Mouse (Mus musculus): Measurements from ENCODE around the gene Pym1. TPM values are rescaled to one million over a fixed set of nuclear protein-coding genes. Genes with fewer than 3 reads are reported as not detected.

Gene Pym1
- total and polyA plus RNA-seq, 3 experiments: 52.8 to 84.9 (median 75.6) TPM

GRCm38 (mm10) chr10:128740296-128740695 lies 7.4 kb upstream of the Pym1 start:
- Histone ChIP-seq H3K27me3 (replicated peaks) (peaks cover 3% of the 10 kb centered on the region), H3K9me3 (replicated peaks; ENCODE audit: low read length) (no peaks in the 10 kb centered on the region), H3K4me2 (ENCODE audit: insufficient read depth, low read depth, poor library complexity, severe bottlenecking) (no peak overlapping the region), H3K4me1 (ENCODE audit: control insufficient read depth in 1 of 2, insufficient read depth in 2 of 2) (peaks cover 6 to 38% of the 10 kb centered on the region in 2 experiments; a peak in 3 of 4 replicates), H3K4me3 (replicated peaks in 1 of 3; ENCODE audit: low read depth in 2 of 3, low read length in 2 of 3, poor library complexity in 1 of 3) (no peak overlapping the region), H3K9ac (ENCODE audit: insufficient read depth, low read depth) (no peak overlapping the region), H3K79me2 (replicated peaks; ENCODE audit: control insufficient read depth, extremely low read depth, insufficient read depth, poor library complexity, severe bottlenecking) (0 out of 2 replicates have a peak, but pooled peaks cover 1% of the 10 kb centered on the region), H3K36me3 (replicated peaks in 1 of 2; ENCODE audit: control insufficient read depth in 1 of 2, insufficient read depth in 1 of 2, low read length in 1 of 2) (peaks cover 0 to 3% of the 10 kb centered on the region in 2 experiments), H3K27ac (ENCODE audit: insufficient read depth, low read depth) (no peak overlapping the region)
- DNase-seq (ENCODE audit: extremely low read depth): no peak
- dilution Hi-C loops (cut with MboI; ENCODE audit: extremely low pct_ligation_motif_present, extremely low pct_unique_long_range_greater_than_20kb, low sequenced_read_pairs) (no loop called here), in situ Hi-C loops (cut with MboI; ENCODE audit: low pct_ligation_motif_present, low pct_unique_long_range_greater_than_20kb, low sequenced_read_pairs) (no loop called here)
- no peak for TF ChIP-seq KAT2A (IDR thresholded peaks at IDR 0.05; ENCODE audit: insufficient replicate concordance, low read length)
- TF ChIP-seq MYC (IDR thresholded peaks at IDR 0.05; ENCODE audit: low read depth, low read length): no peak
- no peak for TF ChIP-seq IRF4 (IDR thresholded peaks at IDR 0.05; ENCODE audit: low read depth, low read length)
- no peak for TF ChIP-seq ELF1 (IDR thresholded peaks at IDR 0.05; ENCODE audit: low read depth, low read length)
- no peak for TF ChIP-seq MAX (IDR thresholded peaks at IDR 0.05; ENCODE audit: low read length)
- no peak for TF ChIP-seq UBTF (IDR thresholded peaks at IDR 0.05; ENCODE audit: low read depth, low read length)
- no peak for TF ChIP-seq GABPA (IDR thresholded peaks at IDR 0.05; ENCODE audit: insufficient replicate concordance, low read depth, low read length)
- no peak; the same call in 1 of the 2 replicates for TF ChIP-seq ZNF384 (IDR thresholded peaks at IDR 0.05; ENCODE audit: low read depth, low read length)
- no peak for TF ChIP-seq ZKSCAN1 (IDR thresholded peaks at IDR 0.05; ENCODE audit: borderline replicate concordance, low read depth, low read length)
- TF ChIP-seq MAZ (IDR thresholded peaks at IDR 0.05; ENCODE audit: low read depth, low read length): no peak
- no peak for TF ChIP-seq CTCF (conservative IDR thresholded peaks at IDR 0.05 in 1 of 2, IDR thresholded peaks at IDR 0.05 in 1 of 2; ENCODE audit: low read depth in 2 of 2, low read length in 2 of 2)
- no peak for TF ChIP-seq POLR2A (IDR thresholded peaks at IDR 0.05; ENCODE audit: low read depth, low read length)
- no peak for TF ChIP-seq MAFK (IDR thresholded peaks at IDR 0.05; ENCODE audit: insufficient replicate concordance, low read length)
- TF ChIP-seq MXI1 (IDR thresholded peaks at IDR 0.05; ENCODE audit: low read depth, low read length): no peak
- no peak for TF ChIP-seq ETS1 (conservative IDR thresholded peaks at IDR 0.05; ENCODE audit: low read depth, low read length)
- TF ChIP-seq ZC3H11A (IDR thresholded peaks at IDR 0.05; ENCODE audit: low read depth, low read length): no peak
- TF ChIP-seq E2F4 (IDR thresholded peaks at IDR 0.05; ENCODE audit: insufficient replicate concordance, low read depth, low read length): no peak
- TF ChIP-seq USF1 (IDR thresholded peaks at IDR 0.05; ENCODE audit: low read depth, low read length): no peak
- no peak for TF ChIP-seq JUN (IDR thresholded peaks at IDR 0.05; ENCODE audit: insufficient read depth, low read depth, low read length)

- in situ Hi-C loops (cut with MboI; ENCODE audit: low pct_ligation_motif_present, low pct_unique_long_range_greater_than_20kb, low sequenced_read_pairs): no loop called here
- Histone ChIP-seq H3K36me3 (replicated peaks in 1 of 2; ENCODE audit: control insufficient read depth in 1 of 2, insufficient read depth in 1 of 2, low read length in 1 of 2) (no peaks in the 10 kb centered on the region), H3K27ac (ENCODE audit: insufficient read depth, low read depth) (no peak overlapping the region), H3K4me2 (ENCODE audit: insufficient read depth, low read depth, poor library complexity, severe bottlenecking) (peak overlapping the region; percentile 74), H3K9me3 (replicated peaks; ENCODE audit: low read length) (no peaks in the 10 kb centered on the region), H3K4me3 (replicated peaks in 1 of 3; ENCODE audit: low read depth in 2 of 3, low read length in 2 of 3, poor library complexity in 1 of 3) (peak overlapping the region in 2 of 3 experiments; percentile 83 to 84), H3K79me2 (replicated peaks; ENCODE audit: control insufficient read depth, extremely low read depth, insufficient read depth, poor library complexity, severe bottlenecking) (0 out of 2 replicates have a peak, but pooled peaks cover 3% of the 10 kb centered on the region), H3K9ac (ENCODE audit: insufficient read depth, low read depth) (0 out of 2 replicates have a peak overlapping the region, but pooled peaks have one; percentile 50), H3K4me1 (ENCODE audit: control insufficient read depth in 1 of 2, insufficient read depth in 2 of 2) (peaks cover 5 to 32% of the 10 kb centered on the region in 2 experiments), H3K27me3 (replicated peaks) (peaks cover 3% of the 10 kb centered on the region)
- DNase-seq (ENCODE audit: extremely low read depth): no peak
- TF ChIP-seq RAD21 (IDR thresholded peaks at IDR 0.05; ENCODE audit: low read depth, low read length): no peak
- no peak for TF ChIP-seq RCOR1 (conservative IDR thresholded peaks at IDR 0.05; ENCODE audit: low read depth, low read length)
- TF ChIP-seq EP300 (IDR thresholded peaks at IDR 0.05; ENCODE audit: low read length): no peak
- TF ChIP-seq CTCF (conservative IDR thresholded peaks at IDR 0.05 in 1 of 2, IDR thresholded peaks at IDR 0.05 in 1 of 2; ENCODE audit: low read depth in 2 of 2, low read length in 2 of 2): no peak
- no peak for TF ChIP-seq MYC (IDR thresholded peaks at IDR 0.05; ENCODE audit: low read depth, low read length)
- TF ChIP-seq BHLHE40 (IDR thresholded peaks at IDR 0.05; ENCODE audit: low read depth, low read length): no peak
- no peak for TF ChIP-seq JUND (conservative IDR thresholded peaks at IDR 0.05; ENCODE audit: low read depth, low read length)
- no peak for TF ChIP-seq UBTF (IDR thresholded peaks at IDR 0.05; ENCODE audit: low read depth, low read length)
- dilution Hi-C loops (cut with MboI; ENCODE audit: extremely low pct_ligation_motif_present, extremely low pct_unique_long_range_greater_than_20kb, low sequenced_read_pairs): no loop called here
Observed at GRCm38 (mm10) chr10:128742616-128743015, 5.1 kb upstream of the Pym1 start.
